9 mouse cellular contexts compared by ENCODE assay signal in genomic region chr2:32751665-32752033, GRCm38 (mm10). TPM values are rescaled to one million over a fixed set of nuclear protein-coding genes. Genes with fewer than 3 reads are reported as not detected.
A peak's percentile ranks its signal among the peaks of the same experiment; 100 is the strongest.
DNase-seq lines count a peak whose midpoint lies in the region; ATAC-seq lines count a peak whose summit lies in the region.
"Had no signal": no experiment of that assay in that cellular context is flagged by ENCODE, and none has a peak within 500 bp of the region (broad histone marks: within the 10 kb centered on the region; RNA-seq: fewer than 3 reads in every experiment).

No protein-coding gene starts in this region.

- H3K4me2 ChIP-seq in heart, embryonic 13.5 days = peak overlapping the region; percentile 65
- peak overlapping the region; percentile 62 for H3K4me2 ChIP-seq in embryonic facial prominence, embryonic 12.5 days (replicated peaks)
- peak overlapping the region; percentile 42 for H3K4me2 ChIP-seq in hindbrain, embryonic 15.5 days
- H3K4me2 ChIP-seq in midbrain, embryonic 11.5 days = peak overlapping the region; percentile 44

- H3K27me3 ChIP-seq in heart, embryonic 13.5 days (replicated peaks) = 0 out of 2 replicates have a peak, but pooled peaks cover 4% of the 10 kb centered on the region
- H3K27me3 ChIP-seq in embryonic facial prominence, embryonic 12.5 days = no peaks in the 10 kb centered on the region
- no peaks in the 10 kb centered on the region for H3K27me3 ChIP-seq in hindbrain, embryonic 15.5 days
- H3K27me3 ChIP-seq in midbrain, embryonic 11.5 days (ENCODE audit: control insufficient read depth, insufficient read depth, low read length) = 0 out of 2 replicates have a peak, but pooled peaks cover 2% of the 10 kb centered on the region

- H3K4me1 ChIP-seq in heart, embryonic 13.5 days = peaks cover 9% of the 10 kb centered on the region
- peaks cover 16% of the 10 kb centered on the region for H3K4me1 ChIP-seq in embryonic facial prominence, embryonic 12.5 days
- peaks cover 14% of the 10 kb centered on the region for H3K4me1 ChIP-seq in hindbrain, embryonic 15.5 days (replicated peaks)
- H3K4me1 ChIP-seq in midbrain, embryonic 11.5 days (ENCODE audit: control insufficient read depth, insufficient read depth, low read length) = peaks cover 18% of the 10 kb centered on the region

- no peak for DNase-seq in heart, postnatal 10 days
- DNase-seq in midbrain, embryonic 11.5 days (ENCODE audit: low spot score, missing footprints) = peak; percentile 86
- DNase-seq in frontal cortex, adult 2 months (ENCODE audit: extremely low spot score in 1 of 2, low spot score in 1 of 2) = no peak
- DNase-seq in gastrocnemius, postnatal 36 days = no peak
- no peak for DNase-seq in ovary, adult 18-20 months (ENCODE audit: low spot score)

- ATAC-seq in heart, embryonic 13.5 days (ENCODE audit: extremely low read depth, insufficient number of reproducible peaks, low FRiP score, low TSS enrichment) = no peak
- ATAC-seq in embryonic facial prominence, embryonic 12.5 days (ENCODE audit: insufficient number of reproducible peaks, insufficient read depth, low FRiP score, low TSS enrichment) = no peak
- no peak for ATAC-seq in hindbrain, embryonic 15.5 days (ENCODE audit: low FRiP score, low read depth)
- ATAC-seq in midbrain, embryonic 11.5 days (ENCODE audit: low FRiP score) = no peak

- H3K9ac ChIP-seq in heart, embryonic 13.5 days = peak overlapping the region; percentile 74
- peak overlapping the region; percentile 45; the same call in 1 of the 2 replicates for H3K9ac ChIP-seq in embryonic facial prominence, embryonic 12.5 days
- H3K9ac ChIP-seq in hindbrain, embryonic 15.5 days = no peak overlapping the region
- H3K9ac ChIP-seq in midbrain, embryonic 11.5 days (ENCODE audit: low read length) = peak overlapping the region; percentile 41; the same call in 1 of the 2 replicates

- peaks cover 77% of the 10 kb centered on the region for H3K36me3 ChIP-seq in heart, embryonic 13.5 days
- H3K36me3 ChIP-seq in embryonic facial prominence, embryonic 12.5 days = peaks cover 21% of the 10 kb centered on the region
- H3K36me3 ChIP-seq in hindbrain, embryonic 15.5 days = peaks cover 61% of the 10 kb centered on the region
- H3K36me3 ChIP-seq in midbrain, embryonic 11.5 days (ENCODE audit: control insufficient read depth, insufficient read depth, low read length) = peaks cover 6% of the 10 kb centered on the region

- H3K4me3 ChIP-seq in heart, embryonic 13.5 days = peak overlapping the region; percentile 54
- H3K4me3 ChIP-seq in embryonic facial prominence, embryonic 12.5 days = peak overlapping the region; percentile 37
- peak overlapping the region; percentile 23 for H3K4me3 ChIP-seq in hindbrain, embryonic 15.5 days
- peak overlapping the region; percentile 24 for H3K4me3 ChIP-seq in midbrain, embryonic 11.5 days (ENCODE audit: low read depth, low read length)

- H3K27ac ChIP-seq in heart, embryonic 13.5 days (replicated peaks) = 0 out of 2 replicates have a peak overlapping the region, but pooled peaks have one; percentile 43
- peak overlapping the region; percentile 47; the same call in 1 of the 2 replicates for H3K27ac ChIP-seq in embryonic facial prominence, embryonic 12.5 days
- 0 out of 2 replicates have a peak overlapping the region, but pooled peaks have one; percentile 43 for H3K27ac ChIP-seq in hindbrain, embryonic 15.5 days (replicated peaks)
- peak overlapping the region; percentile 64 for H3K27ac ChIP-seq in midbrain, embryonic 11.5 days (ENCODE audit: low read depth, low read length)

- WGBS in heart, embryonic 13.5 days = 38% methylated on average over 9 of the region's 10 CpGs
- 25% methylated on average over 10 of the region's 10 CpGs for WGBS in embryonic facial prominence, embryonic 12.5 days
- WGBS in hindbrain, embryonic 15.5 days = 20% methylated on average over 10 of the region's 10 CpGs
- WGBS in midbrain, embryonic 11.5 days = 20% methylated on average over 9 of the region's 10 CpGs

- no peaks in the 10 kb centered on the region for H3K9me3 ChIP-seq in heart, embryonic 13.5 days
- H3K9me3 ChIP-seq in embryonic facial prominence, embryonic 12.5 days = no peaks in the 10 kb centered on the region
- no peaks in the 10 kb centered on the region for H3K9me3 ChIP-seq in hindbrain, embryonic 15.5 days
- no peaks in the 10 kb centered on the region for H3K9me3 ChIP-seq in midbrain, embryonic 11.5 days (ENCODE audit: control insufficient read depth, low read length)

- intact Hi-C loops in heart, postnatal 10 days (cut with DNase I) = no loop called here
- intact Hi-C loops in gastrocnemius, postnatal 36 days (cut with DNase I) = no loop called here

RNA-seq across cellular contexts. Expression of gene Tor2a, which starts 5.4 kb away (rescaled TPM):
- 37.0 and 40.0 TPM in 2 replicates for polyA plus RNA-seq in heart, embryonic 13.5 days (2015; fragmentation: Nextera tagmentation; extraction: Ambion mirVana)
- 10 to 100 TPM; 14.4 to 16.4 TPM for total RNA-seq in heart, postnatal 10 days (2021)
- 61.5 and 67.0 TPM in 2 replicates for polyA plus RNA-seq in embryonic facial prominence, embryonic 12.5 days (2016; fragmentation: Nextera tagmentation; extraction: Ambion mirVana)
- polyA plus RNA-seq in hindbrain, embryonic 15.5 days (2015; fragmentation: Nextera tagmentation; extraction: Ambion mirVana) = 50.3 and 53.3 TPM in 2 replicates
- polyA plus RNA-seq in midbrain, embryonic 11.5 days (2014; fragmentation: Nextera tagmentation; extraction: Ambion mirVana) = 47.7 and 51.4 TPM in 2 replicates
- polyA plus RNA-seq in frontal cortex, adult 2 months (2012; rRNA removed) = 60.0 and 69.0 TPM in 2 replicates
- total RNA-seq in gastrocnemius, postnatal 36 days (2021) = 1 to 10 TPM; 3.9 to 5.1 TPM

RNA-seq across cellular contexts. Expression of gene 6330409D20Rik, which starts 10.8 kb away (rescaled TPM):
- polyA plus RNA-seq in heart, embryonic 13.5 days (2015; fragmentation: Nextera tagmentation; extraction: Ambion mirVana) = 0.18 and 0.28 TPM in 2 replicates
- not detected for total RNA-seq in heart, postnatal 10 days (2021)
- polyA plus RNA-seq in embryonic facial prominence, embryonic 12.5 days (2016; fragmentation: Nextera tagmentation; extraction: Ambion mirVana) = 0.34 and 0.43 TPM in 2 replicates
- polyA plus RNA-seq in hindbrain, embryonic 15.5 days (2015; fragmentation: Nextera tagmentation; extraction: Ambion mirVana) = 3.4 and 3.5 TPM in 2 replicates
- 2.0 and 3.0 TPM in 2 replicates for polyA plus RNA-seq in midbrain, embryonic 11.5 days (2014; fragmentation: Nextera tagmentation; extraction: Ambion mirVana)
- polyA plus RNA-seq in frontal cortex, adult 2 months (2012; rRNA removed) = 3.2 and 3.5 TPM in 2 replicates
- not detected for total RNA-seq in gastrocnemius, postnatal 36 days (2021)
- total RNA-seq: adrenal gland, adult 8-10 months had no signal

RNA-seq across cellular contexts. Expression of gene Ttc16, which starts 23.8 kb away (rescaled TPM):
- polyA plus RNA-seq in heart, embryonic 13.5 days (2015; fragmentation: Nextera tagmentation; extraction: Ambion mirVana) = 0.11 and 0.17 TPM in 2 replicates
- total RNA-seq in heart, postnatal 10 days (2021) = not detected
- polyA plus RNA-seq in embryonic facial prominence, embryonic 12.5 days (2016; fragmentation: Nextera tagmentation; extraction: Ambion mirVana) = 0.23 and 0.34 TPM in 2 replicates
- 0.59 and 0.62 TPM in 2 replicates for polyA plus RNA-seq in hindbrain, embryonic 15.5 days (2015; fragmentation: Nextera tagmentation; extraction: Ambion mirVana)
- polyA plus RNA-seq in midbrain, embryonic 11.5 days (2014; fragmentation: Nextera tagmentation; extraction: Ambion mirVana) = 0.26 and 0.30 TPM in 2 replicates
- 1.7 and 1.9 TPM in 2 replicates for polyA plus RNA-seq in frontal cortex, adult 2 months (2012; rRNA removed)
- not detected for total RNA-seq in gastrocnemius, postnatal 36 days (2021)

RNA-seq across cellular contexts. Expression of gene Ptrh1, which starts 23.9 kb away (rescaled TPM):
- 3.9 and 4.4 TPM in 2 replicates for polyA plus RNA-seq in heart, embryonic 13.5 days (2015; fragmentation: Nextera tagmentation; extraction: Ambion mirVana)
- 1 to 10 TPM; 1.7 to 3.3 TPM for total RNA-seq in heart, postnatal 10 days (2021)
- 3.3 and 6.4 TPM in 2 replicates for polyA plus RNA-seq in embryonic facial prominence, embryonic 12.5 days (2016; fragmentation: Nextera tagmentation; extraction: Ambion mirVana)
- 4.3 and 5.0 TPM in 2 replicates for polyA plus RNA-seq in hindbrain, embryonic 15.5 days (2015; fragmentation: Nextera tagmentation; extraction: Ambion mirVana)
- polyA plus RNA-seq in midbrain, embryonic 11.5 days (2014; fragmentation: Nextera tagmentation; extraction: Ambion mirVana) = 3.2 and 3.9 TPM in 2 replicates
- 7.9 and 8.9 TPM in 2 replicates for polyA plus RNA-seq in frontal cortex, adult 2 months (2012; rRNA removed)
- 1 to 10 TPM; 2.0 to 2.1 TPM for total RNA-seq in gastrocnemius, postnatal 36 days (2021)

RNA-seq across cellular contexts. Expression of gene Sh2d3c, which starts 30.8 kb away (rescaled TPM):
- polyA plus RNA-seq in heart, embryonic 13.5 days (2015; fragmentation: Nextera tagmentation; extraction: Ambion mirVana) = 33.0 and 34.1 TPM in 2 replicates
- total RNA-seq in heart, postnatal 10 days (2021) = 10 to 100 TPM; 45.3 to 47.1 TPM
- polyA plus RNA-seq in embryonic facial prominence, embryonic 12.5 days (2016; fragmentation: Nextera tagmentation; extraction: Ambion mirVana) = 27.6 and 29.1 TPM in 2 replicates
- polyA plus RNA-seq in hindbrain, embryonic 15.5 days (2015; fragmentation: Nextera tagmentation; extraction: Ambion mirVana) = 50.1 and 53.3 TPM in 2 replicates
- polyA plus RNA-seq in midbrain, embryonic 11.5 days (2014; fragmentation: Nextera tagmentation; extraction: Ambion mirVana) = 23.4 and 25.5 TPM in 2 replicates
- 28.1 and 28.6 TPM in 2 replicates for polyA plus RNA-seq in frontal cortex, adult 2 months (2012; rRNA removed)
- total RNA-seq in gastrocnemius, postnatal 36 days (2021) = 1 to 10 TPM; 6.4 to 7.0 TPM
